Mouse (Mus musculus) midbrain, postnatal 0 days (tissue): ENCODE measurements around the gene Eif4b. TPM values are rescaled to one million over a fixed set of nuclear protein-coding genes. Genes with fewer than 3 reads are reported as not detected.

Experiments used
- ATAC-seq: fragments of 200-750 bp; cut with Nextera tagmentation; 2 replicates; pipeline ENCODE4 v1.8.0; 2017; ENCODE audit warnings: moderate number of reproducible peaks, mild to moderate bottlenecking, moderate TSS enrichment, moderate library complexity; ENCODE audit not compliant: low FRiP score
- DNase-seq: peaks from one replicate; pipeline ENCODE4 v3.0.0-alpha.2; 2015; ENCODE audit warnings: low spot score
- H3K27ac ChIP-seq: fragments of 300-500 bp; sonication (generic); 2 replicates; pipeline ENCODE4 v1.5.1; 2014; ENCODE audit warnings: low read depth, mild to moderate bottlenecking, low read length, mixed read lengths
- H3K27me3 ChIP-seq: fragments of 300-500 bp; sonication (generic); 2 replicates; pipeline ENCODE4 v1.6.1; 2014; ENCODE audit warnings: low read length, control low read depth, mixed read lengths; ENCODE audit not compliant: insufficient read depth
- H3K36me3 ChIP-seq: fragments of 300-500 bp; sonication (generic); 2 replicates; pipeline ENCODE4 v1.6.1; 2014; ENCODE audit warnings: low read length, control low read depth, mixed read lengths; ENCODE audit not compliant: insufficient read depth
- H3K4me1 ChIP-seq: fragments of 300-500 bp; sonication (generic); 2 replicates; pipeline ENCODE4 v1.6.1; 2014; ENCODE audit warnings: mild to moderate bottlenecking, control low read depth, antibody characterized with exemption, low read length, mixed read lengths; ENCODE audit not compliant: insufficient read depth
- H3K4me2 ChIP-seq: fragments of 300-500 bp; sonication (generic); 2 replicates; pipeline ENCODE4 v1.6.1; 2014; ENCODE audit warnings: low read depth, mild to moderate bottlenecking, low read length, mixed read lengths; ENCODE audit not compliant: poor library complexity, severe bottlenecking
- H3K4me3 ChIP-seq: fragments of 300-500 bp; sonication (generic); 2 replicates; pipeline ENCODE4 v1.5.1; 2014; ENCODE audit warnings: low read depth, mild to moderate bottlenecking, low read length, moderate library complexity
- H3K9ac ChIP-seq: fragments of 300-500 bp; sonication (generic); replicated peaks from 2 replicates; pipeline ENCODE4 v1.6.1; 2014; ENCODE audit warnings: mild to moderate bottlenecking, low read length, moderate library complexity, mixed read lengths; ENCODE audit not compliant: poor library complexity, severe bottlenecking
- H3K9me3 ChIP-seq: fragments of 300-500 bp; sonication (generic); 2 replicates; pipeline ENCODE4 v1.6.1; 2016; ENCODE audit warnings: low read length, control low read depth
- CTCF ChIP-seq: IDR thresholded peaks from 2 replicates; pipeline ENCODE4 v1.5.1; 2016; ENCODE audit warnings: antibody characterized with exemption, mild to moderate bottlenecking
- WGBS: fragments of 180-500 bp; shearing (Covaris S2); extraction: QIAGEN DNeasy Blood & Tissue Kit; methylation state at CpG from one replicate; pipeline ENCODE4 v1.1.7; 2014; 5-methylcytosine and 5-hydroxymethylcytosine counted together
- polyA plus RNA-seq: library from polyadenylated mRNA; unstranded; fragments of >200 nt; fragmentation: Nextera tagmentation; extraction: Ambion mirVana; gene quantifications from 2 replicates; pipeline ENCODE4 v1.2.1, GENCODE M21; 2015
- total RNA-seq: library from RNA; depleted of rRNA; stranded (reverse); fragments of >200 nt; gene quantifications from 2 replicates; pipeline ENCODE4 v1.2.3, GENCODE M21; 2014

The Eif4b gene
- total and polyA plus RNA-seq, 2 experiments from 2014 or later: 68.2 to 161 TPM

GRCm38 (mm10) chr15:102092222-102092621 is 18.6 kb downstream of the Eif4b start:
- H3K4me3 ChIP-seq: no peak overlapping the region
- H3K9me3 ChIP-seq: no peaks in the 10 kb centered on the region
- no peak for TF ChIP-seq CTCF
- H3K4me1 ChIP-seq: no peaks in the 10 kb centered on the region
- H3K9ac ChIP-seq: no peak overlapping the region
- H3K36me3 ChIP-seq: peaks cover 83% of the 10 kb centered on the region
- 96% methylated on average over 4 of the region's 4 CpGs for WGBS
- DNase-seq (no peak), ATAC-seq (no peak)
- no peaks in the 10 kb centered on the region for H3K27me3 ChIP-seq
- no peak overlapping the region for H3K4me2 ChIP-seq
- H3K27ac ChIP-seq: no peak overlapping the region

DNA sequence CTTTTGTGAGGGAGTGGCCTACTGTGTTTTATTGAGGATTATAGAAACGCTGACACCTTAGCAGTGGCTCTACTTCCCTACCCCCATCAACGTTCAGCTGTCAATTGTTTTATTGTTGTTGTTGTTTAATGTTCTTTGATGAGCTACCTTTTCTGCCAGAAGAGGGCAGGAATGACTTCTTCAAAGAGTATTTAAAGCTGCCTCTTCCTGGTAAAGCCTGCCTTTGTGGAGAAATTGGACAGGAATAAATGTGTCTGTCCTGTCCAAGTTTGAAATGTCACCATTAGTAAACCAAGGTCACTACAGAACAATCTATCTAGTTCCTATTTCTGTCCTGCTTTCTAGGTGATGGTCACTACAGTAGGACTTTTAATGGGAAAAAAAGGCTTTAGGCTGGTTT is 20.6 kb downstream of the Eif4b start:
- Histone ChIP-seq H3K27ac (no peak overlapping the region), H3K9ac (no peak overlapping the region), H3K4me2 (no peak overlapping the region), H3K36me3 (peaks cover 65% of the 10 kb centered on the region), H3K27me3 (no peaks in the 10 kb centered on the region), H3K4me1 (no peaks in the 10 kb centered on the region), H3K9me3 (no peaks in the 10 kb centered on the region), H3K4me3 (no peak overlapping the region)
- 0 out of 2 replicates have a peak, but pooled peaks have one; percentile 12 for TF ChIP-seq CTCF
- 72% methylated on average over 2 of the region's 2 CpGs for WGBS
- no peak for DNase-seq
- no peak for ATAC-seq

DNA sequence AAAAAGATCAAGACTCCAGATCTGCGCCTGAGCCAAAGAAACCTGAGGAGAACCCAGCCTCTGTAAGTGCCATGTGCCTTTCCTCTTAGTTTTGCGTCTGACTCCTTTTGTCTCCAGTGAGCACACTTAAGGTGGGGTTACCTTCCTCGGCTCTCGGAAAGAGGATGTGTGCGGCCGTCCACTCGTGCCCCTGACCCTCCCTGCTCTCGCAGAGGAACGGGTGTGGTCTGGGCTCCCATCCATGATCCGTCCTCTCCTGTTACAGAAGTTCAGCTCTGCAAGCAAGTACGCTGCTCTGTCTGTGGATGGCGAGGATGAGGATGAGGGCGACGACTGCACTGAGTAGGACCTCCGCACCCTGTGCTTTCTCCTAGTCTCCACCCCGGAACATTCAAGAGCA is 21.4 kb downstream of the Eif4b start:
- Histone ChIP-seq H3K9me3 (no peaks in the 10 kb centered on the region), H3K9ac (no peak overlapping the region), H3K27ac (no peak overlapping the region), H3K4me2 (no peak overlapping the region), H3K4me3 (no peak overlapping the region), H3K36me3 (peaks cover 57% of the 10 kb centered on the region), H3K4me1 (peaks cover 4% of the 10 kb centered on the region; the same call in 1 of the 2 replicates), H3K27me3 (no peaks in the 10 kb centered on the region)
- ATAC-seq (no peak), DNase-seq (no peak)
- TF ChIP-seq CTCF: no peak
- 86% methylated on average over 16 of the region's 16 CpGs for WGBS

GRCm38 (mm10) chr15:102097147-102097915 is 23.8 kb downstream of the Eif4b start:
- 0 out of 2 replicates have a peak, but pooled peaks cover 5% of the 10 kb centered on the region for H3K27me3 ChIP-seq
- no peak overlapping the region for H3K9ac ChIP-seq
- ATAC-seq: no peak
- no peak for TF ChIP-seq CTCF
- no peak overlapping the region for H3K4me3 ChIP-seq
- WGBS: 86% methylated on average over 8 of the region's 8 CpGs
- peaks cover 35% of the 10 kb centered on the region for H3K36me3 ChIP-seq
- H3K4me2 ChIP-seq: no peak overlapping the region
- no peaks in the 10 kb centered on the region for H3K9me3 ChIP-seq
- H3K27ac ChIP-seq: no peak overlapping the region
- H3K4me1 ChIP-seq: peaks cover 6% of the 10 kb centered on the region; the same call in 1 of the 2 replicates
- DNase-seq: no peak

DNA sequence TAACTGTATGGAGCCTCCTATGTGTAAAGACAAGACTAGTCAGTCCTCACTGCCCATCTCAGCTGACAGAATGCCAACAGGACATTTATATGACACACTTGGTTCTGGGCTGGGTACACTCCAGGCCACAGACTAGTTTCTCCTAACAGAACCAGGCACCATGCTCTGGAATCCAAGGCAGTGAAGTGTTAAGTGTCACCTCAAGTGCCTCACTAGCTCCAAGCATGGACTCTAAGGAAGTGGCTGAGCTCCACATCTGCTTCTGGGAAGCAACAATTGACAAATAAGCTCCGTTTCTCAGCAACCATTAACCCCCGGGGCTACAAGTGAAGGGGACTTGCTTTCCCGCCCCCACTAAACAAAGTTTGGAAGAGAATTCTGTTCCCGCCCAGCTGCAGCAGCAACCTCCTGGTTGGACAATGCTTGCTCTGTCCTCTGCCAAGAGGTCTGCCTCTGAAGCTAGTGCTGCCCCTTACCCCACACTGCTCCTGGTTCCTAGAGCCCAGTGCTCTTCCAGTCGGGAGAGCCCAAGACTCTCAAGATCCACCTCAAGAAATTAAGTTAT is 24.5 kb downstream of the Eif4b start:
- Histone ChIP-seq H3K4me3 (no peak overlapping the region), H3K27me3 (peaks cover 5% of the 10 kb centered on the region; the same call in 1 of the 2 replicates), H3K36me3 (peaks cover 28% of the 10 kb centered on the region), H3K4me2 (no peak overlapping the region), H3K4me1 (peaks cover 6% of the 10 kb centered on the region; the same call in 1 of the 2 replicates), H3K9me3 (no peaks in the 10 kb centered on the region), H3K27ac (no peak overlapping the region), H3K9ac (no peak overlapping the region)
- WGBS: 30% methylated on average over 5 of the region's 5 CpGs
- ATAC-seq (no peak), DNase-seq (no peak)
- TF ChIP-seq CTCF: no peak

DNA sequence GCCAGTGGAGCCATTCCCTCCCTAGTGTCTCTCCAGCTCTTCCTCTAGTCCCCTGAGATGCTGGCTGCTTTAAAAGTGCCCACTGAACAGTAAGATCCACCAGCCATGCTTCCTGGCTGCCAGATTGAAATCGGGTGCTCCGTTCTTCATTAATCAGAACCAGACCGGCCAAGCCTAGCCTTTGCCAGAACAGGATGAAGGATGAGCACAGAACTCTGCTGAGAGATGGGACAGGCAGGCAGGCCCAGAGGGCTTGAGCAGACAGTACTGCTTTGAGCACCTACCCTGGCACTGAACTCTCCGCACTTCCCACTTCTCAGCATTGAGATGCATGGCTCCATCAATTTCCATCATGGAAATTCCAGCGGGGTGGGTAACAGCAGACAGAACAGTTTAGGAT is 25.7 kb downstream of the Eif4b start:
- H3K27me3 ChIP-seq: peaks cover 5% of the 10 kb centered on the region; the same call in 1 of the 2 replicates
- no peak for TF ChIP-seq CTCF
- 60% methylated on average over 5 of the region's 5 CpGs for WGBS
- H3K4me2 ChIP-seq: no peak overlapping the region
- H3K9me3 ChIP-seq: no peaks in the 10 kb centered on the region
- peaks cover 17% of the 10 kb centered on the region for H3K36me3 ChIP-seq
- H3K4me1 ChIP-seq: peaks cover 6% of the 10 kb centered on the region; the same call in 1 of the 2 replicates
- ATAC-seq (no peak), DNase-seq (no peak)
- H3K27ac ChIP-seq: no peak overlapping the region
- no peak overlapping the region for H3K9ac ChIP-seq
- no peak overlapping the region for H3K4me3 ChIP-seq
